Mouse (Mus musculus): ENCODE results near the gene Tcte3. TPM values are rescaled to one million over a fixed set of nuclear protein-coding genes. Genes with fewer than 3 reads are reported as not detected.
"Not testable (repeated sequence)": the region's sequence is repeated elsewhere in the genome, so short reads cannot be mapped to it uniquely, and the experiment has no call there.

Gene Tcte3
- total RNA-seq, 2 experiments from 2014 or later: 0.57 to 1.2 TPM

GRCm38 (mm10) chr17:15050338-15050737 is 9.1 kb upstream of the Tcte3 start:
- intact Hi-C loops (cut with DNase I): not testable (repeated sequence)

GRCm38 (mm10) chr17:15040455-15040854 is 833 bp downstream of the Tcte3 start:
- DNase-seq; intact Hi-C loops (cut with DNase I): not testable (repeated sequence)

More at GRCm38 (mm10) chr17:15050338-15050737, 9.1 kb upstream of the Tcte3 start:
- DNase-seq: not testable (repeated sequence)

GRCm38 (mm10) chr17:15031414-15031813 is 9.9 kb downstream of the Tcte3 start:
- intact Hi-C loops (cut with DNase I); DNase-seq: not testable (repeated sequence)

GRCm38 (mm10) chr17:15025513-15025912 is 15.8 kb downstream of the Tcte3 start:
- DNase-seq; intact Hi-C loops (cut with DNase I): not testable (repeated sequence)

GRCm38 (mm10) chr17:15024502-15025193 is 16.6 kb downstream of the Tcte3 start:
- DNase-seq; intact Hi-C loops (cut with DNase I): not testable (repeated sequence)

- intact Hi-C loops (cut with DNase I); DNase-seq: not testable (repeated sequence)
Measured at GRCm38 (mm10) chr17:15023878-15024492, 17.3 kb downstream of the Tcte3 start.

- intact Hi-C loops (cut with DNase I): not testable (repeated sequence)
- DNase-seq: peak; percentile 27 to 47
Measured at GRCm38 (mm10) chr17:15021503-15022220, 19.6 kb downstream of the Tcte3 start.

- DNase-seq; intact Hi-C loops (cut with DNase I): not testable (repeated sequence)
Measured at GRCm38 (mm10) chr17:15009706-15010413, 31.4 kb downstream of the Tcte3 start, which contains the start of gene Gm3435. TSS of gene Gm3435 (plus strand) at chr17:15010176.

- DNase-seq; intact Hi-C loops (cut with DNase I): not testable (repeated sequence)
Measured at GRCm38 (mm10) chr17:15009088-15009487, 32.2 kb downstream of the Tcte3 start.

- DNase-seq; intact Hi-C loops (cut with DNase I): not testable (repeated sequence)
Measured at GRCm38 (mm10) chr17:15000047-15000446, 41.2 kb downstream of the Tcte3 start.

GRCm38 (mm10) chr17:14994140-14994539 is 47.1 kb downstream of the Tcte3 start:
- intact Hi-C loops (cut with DNase I); DNase-seq: not testable (repeated sequence)

- intact Hi-C loops (cut with DNase I); DNase-seq: not testable (repeated sequence)
Measured at GRCm38 (mm10) chr17:14993139-14993832, 48.0 kb downstream of the Tcte3 start.

- DNase-seq; intact Hi-C loops (cut with DNase I): not testable (repeated sequence)
Measured at GRCm38 (mm10) chr17:14992522-14993138, 48.7 kb downstream of the Tcte3 start.

GRCm38 (mm10) chr17:14990116-14990702 is 51.1 kb downstream of the Tcte3 start:
- intact Hi-C loops (cut with DNase I): not testable (repeated sequence)
- peak in 1 of 2 experiments; percentile 5 for DNase-seq

- DNase-seq; intact Hi-C loops (cut with DNase I): not testable (repeated sequence)
Measured at GRCm38 (mm10) chr17:14978362-14979038, 62.8 kb downstream of the Tcte3 start, which contains the start of the genes 9030025P20Rik and Gm3417. TSS of gene 9030025P20Rik (plus strand) at chr17:14978468. TSS of gene Gm3417 (minus strand) at chr17:14978790.

- intact Hi-C loops (cut with DNase I); DNase-seq: not testable (repeated sequence)
Measured at GRCm38 (mm10) chr17:14977718-14978361, 63.4 kb downstream of the Tcte3 start.

Data from heart, postnatal 10 days (tissue).